Mouse (Mus musculus) thymus, adult 2 months (tissue): Measurements from ENCODE around the gene Sox4. TPM values are rescaled to one million over a fixed set of nuclear protein-coding genes. Genes with fewer than 3 reads are reported as not detected.

Experiments used
- DNase-seq: peaks from one replicate; pipeline ENCODE4 v3.0.0; 2021
- H3K27ac ChIP-seq: fragments of 200-500 bp; 2 replicates; pipeline ENCODE4 v1.5.1; 2012; ENCODE audit warnings: low read length, control low read depth; ENCODE audit not compliant: control insufficient read depth, insufficient read depth
- H3K27me3 ChIP-seq: fragments of 200-500 bp; 2 replicates; pipeline ENCODE4 v1.6.1; 2012; ENCODE audit warnings: mild to moderate bottlenecking, low read length, moderate library complexity, mixed read lengths; ENCODE audit not compliant: control insufficient read depth, insufficient read depth
- H3K36me3 ChIP-seq: fragments of 200-500 bp; 2 replicates; pipeline ENCODE4 v1.6.1; 2012; ENCODE audit warnings: mild to moderate bottlenecking, low read length, moderate library complexity; ENCODE audit not compliant: control insufficient read depth, insufficient read depth
- H3K4me1 ChIP-seq: fragments of 200-500 bp; replicated peaks from 2 replicates; pipeline ENCODE4 v1.6.1; 2012; ENCODE audit warnings: low read length; ENCODE audit not compliant: control insufficient read depth, insufficient read depth
- H3K4me3 ChIP-seq: fragments of 200-500 bp; 2 replicates; pipeline ENCODE4 v1.5.1; 2012; ENCODE audit warnings: mild to moderate bottlenecking, low read length, control low read depth, moderate library complexity; ENCODE audit not compliant: control insufficient read depth, insufficient read depth
- CTCF ChIP-seq: fragments of 200-500 bp; IDR thresholded peaks from 2 replicates; pipeline ENCODE4 v1.5.1; 2012; ENCODE audit warnings: mild to moderate bottlenecking, control low read depth, low read length, moderate library complexity, borderline replicate concordance; ENCODE audit not compliant: control insufficient read depth, poor library complexity, insufficient read depth; ENCODE audit errors: extremely low read depth
- POLR2A ChIP-seq: fragments of 200-500 bp; IDR thresholded peaks from 2 replicates; pipeline ENCODE4 v1.6.1; 2012; ENCODE audit warnings: mild to moderate bottlenecking, low read length, control low read depth, moderate library complexity; ENCODE audit not compliant: control insufficient read depth, poor library complexity, insufficient read depth; ENCODE audit errors: extremely low read depth
- WGBS: fragments of 180-500 bp; shearing (Covaris S2); methylation state at CpG from one replicate; pipeline ENCODE4 v1.1.7; 2018; 5-methylcytosine and 5-hydroxymethylcytosine counted together
- polyA plus RNA-seq: library from polyadenylated mRNA; depleted of rRNA; stranded (reverse); fragments of >200 nt; gene quantifications from 2 replicates; pipeline ENCODE4 v1.2.3, GENCODE M21; 2012

The Sox4 gene
- polyA plus RNA-seq, 1 experiment: 137 TPM

- H3K27ac ChIP-seq: peak overlapping the region; percentile 42; the same call in 1 of the 2 replicates
- DNase-seq: no peak
- TF ChIP-seq POLR2A (no peak), CTCF (no peak)
- H3K36me3 ChIP-seq: no peaks in the 10 kb centered on the region
- no peaks in the 10 kb centered on the region for H3K4me1 ChIP-seq
- H3K27me3 ChIP-seq: no peaks in the 10 kb centered on the region
- no peak overlapping the region for H3K4me3 ChIP-seq
- 76% methylated on average over 3 of the region's 3 CpGs for WGBS
These were observed 21.7 kb downstream of the Sox4 start for GRCm38 (mm10) chr13:28931776-28932175.

DNA sequence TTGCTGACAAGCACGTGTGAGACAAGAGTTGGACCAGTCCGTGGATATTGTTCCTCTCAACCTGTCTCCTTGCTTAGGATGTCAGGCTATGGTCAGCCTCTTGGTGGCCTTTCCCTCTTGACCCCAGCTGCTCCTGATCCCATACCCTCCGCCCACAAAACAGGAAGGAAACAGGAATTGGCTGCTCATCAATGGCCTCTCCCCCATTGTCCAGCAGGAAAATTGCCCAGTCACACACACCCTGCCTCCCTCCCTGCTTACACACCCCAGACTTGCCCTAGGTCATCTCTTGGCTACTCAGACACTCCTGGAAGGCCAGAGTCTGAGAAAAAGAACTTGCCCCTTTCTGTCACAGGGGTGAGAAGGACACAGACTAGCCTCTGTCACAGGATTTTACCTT is 22.2 kb downstream of the Sox4 start:
- no peaks in the 10 kb centered on the region for H3K4me1 ChIP-seq
- H3K27me3 ChIP-seq: no peaks in the 10 kb centered on the region
- H3K36me3 ChIP-seq: no peaks in the 10 kb centered on the region
- no peak for DNase-seq
- 97% methylated on average over 3 of the region's 3 CpGs for WGBS
- no peak overlapping the region for H3K4me3 ChIP-seq
- H3K27ac ChIP-seq: no peak overlapping the region
- TF ChIP-seq POLR2A (no peak), CTCF (no peak)

GRCm38 (mm10) chr13:28930364-28930763 is 23.1 kb downstream of the Sox4 start:
- 68% methylated on average over 4 of the region's 4 CpGs for WGBS
- no peak for DNase-seq

DNA sequence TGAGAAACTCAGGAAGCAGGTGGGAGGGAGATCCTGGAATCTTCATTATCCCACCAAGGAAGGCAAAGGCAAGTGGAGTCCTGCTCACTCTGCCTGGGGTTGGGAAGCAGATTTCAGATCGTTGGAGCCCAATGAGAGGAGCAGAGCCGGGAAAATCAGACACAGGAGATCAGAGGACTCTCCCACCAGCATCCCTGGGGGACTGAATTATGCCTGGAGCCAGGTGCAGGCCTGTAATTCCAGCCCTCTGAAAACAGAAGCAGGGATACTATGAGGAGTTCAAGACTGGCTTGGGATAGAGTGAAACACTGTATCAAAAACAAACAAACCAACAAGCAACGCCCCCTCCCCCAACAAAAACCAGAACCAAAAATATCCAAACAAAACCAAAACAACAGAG is 23.6 kb downstream of the Sox4 start:
- Histone ChIP-seq H3K4me3 (no peak overlapping the region), H3K36me3 (no peaks in the 10 kb centered on the region), H3K4me1 (no peaks in the 10 kb centered on the region), H3K27ac (no peak overlapping the region), H3K27me3 (no peaks in the 10 kb centered on the region)
- WGBS: 81% methylated on average over 3 of the region's 3 CpGs
- TF ChIP-seq CTCF: no peak
- no peak for TF ChIP-seq POLR2A
- DNase-seq: no peak

More at GRCm38 (mm10) chr13:28930364-28930763, 23.1 kb downstream of the Sox4 start:
- Histone ChIP-seq H3K4me1 (no peaks in the 10 kb centered on the region), H3K27me3 (no peaks in the 10 kb centered on the region), H3K4me3 (no peak overlapping the region), H3K27ac (no peak overlapping the region), H3K36me3 (no peaks in the 10 kb centered on the region)
- TF ChIP-seq CTCF (no peak), POLR2A (no peak)

DNA sequence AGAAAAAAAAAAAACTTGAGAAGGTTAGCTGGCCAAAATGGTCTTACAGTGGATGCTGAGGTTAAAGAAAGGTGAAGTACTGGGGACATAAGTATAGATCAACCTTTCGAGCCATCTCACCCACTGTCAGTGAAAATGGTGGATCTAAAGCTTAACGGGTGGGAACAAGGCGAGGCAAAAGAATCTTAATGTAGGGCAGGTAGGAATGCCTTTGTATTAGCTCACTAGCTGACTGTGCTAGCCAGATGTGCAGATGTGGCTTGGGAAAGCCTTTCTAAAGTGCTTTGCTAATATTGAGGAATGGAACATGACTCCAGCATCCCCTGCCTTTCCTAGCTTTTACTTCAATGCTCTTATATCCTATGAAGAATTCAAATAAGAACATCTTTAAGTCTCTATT is 30.4 kb downstream of the Sox4 start:
- H3K4me3 ChIP-seq: no peak overlapping the region
- 99% methylated on average over 3 of the region's 3 CpGs for WGBS
- no peaks in the 10 kb centered on the region for H3K4me1 ChIP-seq
- H3K36me3 ChIP-seq: no peaks in the 10 kb centered on the region
- H3K27me3 ChIP-seq: no peaks in the 10 kb centered on the region
- no peak for DNase-seq
- no peak for TF ChIP-seq CTCF
- TF ChIP-seq POLR2A: no peak
- H3K27ac ChIP-seq: no peak overlapping the region

- Histone ChIP-seq H3K4me1 (no peaks in the 10 kb centered on the region), H3K27me3 (no peaks in the 10 kb centered on the region), H3K36me3 (no peaks in the 10 kb centered on the region), H3K27ac (no peak overlapping the region), H3K4me3 (no peak overlapping the region)
- TF ChIP-seq POLR2A (no peak), CTCF (no peak)
- 95% methylated on average over 10 of the region's 10 CpGs for WGBS
- DNase-seq: no peak
These were observed 35.9 kb downstream of the Sox4 start for GRCm38 (mm10) chr13:28917379-28918250.

GRCm38 (mm10) chr13:28913656-28914055 is 39.9 kb downstream of the Sox4 start:
- H3K4me3 ChIP-seq: no peak overlapping the region
- H3K27me3 ChIP-seq: no peaks in the 10 kb centered on the region
- no peak overlapping the region for H3K27ac ChIP-seq
- 92% methylated on average over 6 of the region's 6 CpGs for WGBS
- DNase-seq: no peak
- TF ChIP-seq POLR2A: no peak
- no peak for TF ChIP-seq CTCF
- no peaks in the 10 kb centered on the region for H3K4me1 ChIP-seq
- H3K36me3 ChIP-seq: no peaks in the 10 kb centered on the region
